Mouse (Mus musculus): Measurements from ENCODE around the gene Kpna2.

DNA sequence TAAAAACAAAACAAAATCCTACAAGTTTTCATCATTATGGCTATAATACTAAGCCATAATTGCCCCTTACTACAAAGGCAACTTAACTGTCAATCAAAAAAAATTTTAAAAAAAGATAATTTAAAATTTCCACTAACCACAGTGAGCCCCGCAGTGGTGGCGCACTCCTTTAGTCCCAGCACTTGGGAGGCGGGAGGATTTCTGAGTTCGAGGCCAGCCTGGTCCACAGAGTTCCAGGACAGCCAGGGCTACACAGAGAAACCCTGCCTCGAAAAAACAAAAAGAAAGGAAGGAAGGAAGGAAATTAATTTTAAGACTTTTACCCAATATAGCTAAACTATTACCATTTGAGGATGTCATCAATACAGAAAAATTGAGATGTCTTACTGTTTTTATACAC is 1.4 kb downstream of the Kpna2 start:
- no peak for TF ChIP-seq MAX (IDR thresholded peaks at IDR 0.05)
- no peak for TF ChIP-seq CTCF (IDR thresholded peaks at IDR 0.05; ENCODE audit: control insufficient read depth, insufficient read depth, insufficient read length)
- no peak for TF ChIP-seq MYOD1 (IDR thresholded peaks at IDR 0.05; ENCODE audit: control insufficient read depth, insufficient read length, low read depth)

Measured in C2C12 (cell line).